Mouse (Mus musculus) lung, postnatal 14 days (tissue): Measurements from ENCODE around the gene Onecut1.

Experiments used
- DNase-seq: peaks from one replicate; pipeline ENCODE4 v3.0.0; 2021

Onecut1 gene

GRCm38 (mm10) chr9:74912619-74913376, 51.1 kb downstream of the Onecut1 start:
- DNase-seq: peak; percentile 20

DNA sequence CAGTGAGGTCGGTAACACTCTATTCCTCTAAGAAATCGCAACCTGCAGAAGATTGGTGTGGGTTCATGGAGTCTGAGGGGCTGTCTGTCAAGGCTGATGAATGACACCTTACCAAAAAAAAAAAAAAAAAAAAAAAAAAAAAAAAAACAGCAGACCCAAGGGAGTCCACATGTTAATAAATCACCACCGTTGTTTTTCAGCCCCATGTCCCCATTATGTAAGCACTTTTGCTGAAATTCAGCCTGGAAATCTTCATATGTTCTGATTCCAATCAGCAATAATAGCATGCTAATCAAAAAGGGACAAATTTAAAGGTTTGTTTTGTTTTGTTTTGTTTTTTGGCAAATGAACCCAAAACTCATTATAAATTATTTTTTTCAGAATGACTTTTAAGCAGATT, 53.9 kb downstream of the Onecut1 start:
- no peak for DNase-seq

DNA sequence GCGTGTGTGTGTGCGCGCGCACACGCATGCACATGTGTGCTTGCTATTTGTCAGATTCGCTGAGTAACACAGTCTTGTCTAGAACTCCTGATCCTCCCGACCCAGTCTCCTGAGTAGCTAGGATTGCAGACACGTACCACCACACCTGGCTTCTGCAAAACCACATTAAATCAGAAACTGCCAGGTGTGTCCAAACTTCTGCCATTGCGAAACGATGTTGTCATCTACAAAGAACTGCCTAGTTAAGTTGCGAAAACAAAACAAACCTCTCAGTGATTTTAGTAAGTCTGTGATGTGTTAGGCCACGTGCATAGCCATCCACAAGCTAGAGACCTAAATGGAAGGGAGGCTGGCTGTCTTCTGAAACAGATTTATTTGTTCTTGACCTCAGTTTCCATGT, 58.7 kb downstream of the Onecut1 start:
- DNase-seq: no peak

DNA sequence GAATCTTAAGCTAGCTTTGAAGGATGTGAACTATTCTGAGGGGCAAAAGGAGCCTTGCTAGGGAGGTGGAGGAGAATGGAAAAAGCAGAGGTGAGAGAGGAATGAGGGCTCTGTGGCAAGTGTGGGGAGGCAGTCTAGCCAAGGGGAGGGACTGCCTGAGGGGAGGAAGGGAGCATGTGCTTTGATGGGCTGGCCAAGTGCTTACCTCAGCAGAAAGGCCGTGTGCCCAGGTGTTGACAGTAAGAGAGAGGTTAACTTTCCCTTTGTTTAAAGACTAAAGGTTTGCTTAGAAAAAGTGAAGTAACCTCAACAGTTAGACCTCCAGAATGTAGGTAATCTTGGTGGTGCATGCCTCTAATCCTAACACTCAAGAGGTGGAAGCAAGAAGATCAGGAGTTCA, 59.7 kb downstream of the Onecut1 start:
- DNase-seq: no peak

DNA sequence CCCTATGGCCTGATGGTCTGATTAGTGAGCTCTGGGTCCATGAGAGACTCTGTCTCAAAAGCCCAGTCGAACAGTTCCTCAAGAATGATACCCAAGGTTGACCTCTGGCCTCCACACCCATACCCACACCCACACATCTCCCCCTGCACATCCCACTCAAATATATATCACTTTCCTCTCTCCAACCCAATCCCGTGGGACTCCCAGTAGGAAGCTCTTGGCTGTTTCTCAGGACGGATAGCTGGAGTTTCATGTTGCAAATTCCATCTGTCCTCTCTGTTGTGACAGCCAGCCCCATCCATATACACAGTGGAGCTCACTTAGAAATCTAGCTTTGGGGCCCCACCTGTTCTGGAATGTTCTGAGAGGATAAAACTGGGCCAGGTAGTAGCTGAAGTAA, 61.2 kb downstream of the Onecut1 start:
- DNase-seq: no peak

GRCm38 (mm10) chr9:74923291-74923977, 61.7 kb downstream of the Onecut1 start:
- no peak for DNase-seq

- DNase-seq: no peak
These were observed 63.6 kb downstream of the Onecut1 start for GRCm38 (mm10) chr9:74925220-74925769.

DNA sequence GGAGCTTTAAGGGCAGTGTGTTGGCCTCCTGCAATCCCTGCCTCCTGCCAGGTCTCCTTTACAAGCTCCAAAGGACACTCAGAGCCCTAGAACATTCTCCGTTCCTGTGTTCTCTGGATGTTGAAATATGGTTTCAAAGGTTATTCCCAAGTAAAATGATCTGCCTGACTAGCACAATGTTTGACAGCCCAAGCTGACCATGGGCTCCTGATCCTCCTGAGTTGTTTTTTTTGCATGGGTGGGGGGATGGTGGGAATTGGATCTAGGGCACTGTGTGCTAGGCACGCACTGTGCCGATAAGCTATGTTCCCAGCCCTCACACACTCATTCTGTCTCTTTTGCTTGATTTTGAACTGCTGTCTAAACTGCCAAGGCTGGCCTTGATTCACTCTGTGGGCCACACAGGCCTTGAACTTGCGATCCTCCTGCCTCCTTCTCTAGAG, 68.3 kb downstream of the Onecut1 start:
- DNase-seq: no peak

DNA sequence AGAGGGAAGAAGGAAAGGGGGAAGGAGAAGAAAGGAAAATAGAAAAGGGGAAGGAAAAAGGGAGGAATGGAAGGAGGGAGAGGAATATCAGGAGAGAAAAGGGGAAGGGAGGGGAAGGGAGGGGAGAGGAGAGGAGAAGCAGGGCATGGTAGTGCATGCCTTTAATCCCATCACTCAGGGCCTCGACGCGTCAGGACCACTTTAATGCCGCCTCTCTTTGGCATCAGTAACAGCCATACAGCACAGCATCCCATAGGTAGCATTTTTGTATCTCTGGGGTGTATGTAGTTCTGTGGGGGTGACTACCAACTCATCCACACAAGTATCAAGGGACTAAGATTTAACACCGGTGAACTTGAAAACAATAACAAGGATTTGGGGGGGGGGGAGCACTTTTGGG, 68.9 kb downstream of the Onecut1 start:
- DNase-seq: no peak

DNA sequence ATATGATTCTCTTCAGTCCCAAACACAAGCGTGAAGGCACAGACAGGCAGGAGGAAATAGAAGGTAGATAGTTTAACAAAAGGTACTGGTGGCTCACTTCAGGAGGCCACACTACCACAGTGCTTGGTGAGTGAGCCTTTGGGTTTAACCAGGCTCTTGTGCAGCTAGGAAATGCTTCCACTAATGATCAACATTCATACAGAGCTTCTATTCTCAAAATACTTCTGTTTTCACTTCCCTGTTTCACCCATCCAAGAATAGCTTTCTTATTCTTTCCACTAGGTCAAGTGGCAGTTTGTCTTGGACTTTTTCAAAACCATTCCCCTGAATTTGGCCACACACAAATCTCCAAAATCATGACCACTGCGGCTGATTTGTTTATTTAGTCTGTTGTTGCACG, 73.6 kb downstream of the Onecut1 start:
- no peak for DNase-seq

- no peak for DNase-seq
These were observed 76.0 kb downstream of the Onecut1 start for GRCm38 (mm10) chr9:74937761-74938160.

DNA sequence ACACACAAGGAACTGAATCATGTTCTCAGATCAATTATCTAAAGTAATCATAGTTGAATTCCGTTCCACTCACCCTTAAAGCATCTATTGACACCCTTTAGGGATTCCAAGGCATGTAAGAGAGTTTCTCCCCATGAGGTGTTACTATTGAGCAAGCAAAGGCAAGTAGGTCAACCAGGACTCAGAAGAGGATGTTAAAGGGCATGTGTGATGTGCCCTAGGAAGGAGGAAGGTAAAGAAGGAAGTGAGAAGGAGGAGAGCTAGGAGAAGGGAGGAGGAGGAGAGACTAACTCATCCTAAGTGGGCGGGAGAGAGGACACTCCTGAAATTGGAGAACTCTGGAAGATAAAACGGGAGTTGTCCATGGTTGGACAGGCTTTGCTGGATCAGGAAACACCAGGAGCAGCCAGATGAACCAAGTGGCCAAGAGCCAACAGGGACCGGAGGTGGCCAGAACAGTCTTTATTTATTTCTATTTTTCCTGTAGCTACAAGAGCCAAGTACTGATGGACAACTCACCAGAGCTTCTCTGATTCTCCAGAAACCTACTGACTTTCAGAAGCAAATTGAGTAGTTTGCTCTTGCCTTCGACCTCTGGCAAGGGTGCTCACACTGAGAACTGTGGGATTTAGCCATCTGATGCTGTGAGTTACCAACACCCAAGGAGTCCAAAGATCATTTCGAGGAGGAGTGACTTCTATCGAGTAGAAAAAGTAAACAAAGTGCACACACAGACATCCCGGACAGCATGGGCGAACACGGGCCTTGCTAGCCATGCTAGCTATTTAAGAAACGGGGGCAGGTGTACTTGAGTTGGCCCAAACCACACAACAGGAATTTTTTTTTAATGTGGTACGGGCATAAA, 77.2 kb downstream of the Onecut1 start:
- DNase-seq: peak; percentile 53
